Mouse (Mus musculus) olfactory bulb, adult 2 months (tissue): ENCODE data around the gene Pald1.

Source experiments
- CTCF ChIP-seq: fragments of 200-500 bp; IDR thresholded peaks from 2 replicates; pipeline ENCODE4 v1.5.1; 2012; ENCODE audit warnings: low read depth, mild to moderate bottlenecking, low read length, moderate library complexity; ENCODE audit not compliant: insufficient read depth
- POLR2A ChIP-seq: fragments of 200-500 bp; IDR thresholded peaks from 2 replicates; pipeline ENCODE4 v1.6.1; 2012; ENCODE audit warnings: mild to moderate bottlenecking, low read depth, low read length, moderate library complexity; ENCODE audit not compliant: insufficient read depth

DNA sequence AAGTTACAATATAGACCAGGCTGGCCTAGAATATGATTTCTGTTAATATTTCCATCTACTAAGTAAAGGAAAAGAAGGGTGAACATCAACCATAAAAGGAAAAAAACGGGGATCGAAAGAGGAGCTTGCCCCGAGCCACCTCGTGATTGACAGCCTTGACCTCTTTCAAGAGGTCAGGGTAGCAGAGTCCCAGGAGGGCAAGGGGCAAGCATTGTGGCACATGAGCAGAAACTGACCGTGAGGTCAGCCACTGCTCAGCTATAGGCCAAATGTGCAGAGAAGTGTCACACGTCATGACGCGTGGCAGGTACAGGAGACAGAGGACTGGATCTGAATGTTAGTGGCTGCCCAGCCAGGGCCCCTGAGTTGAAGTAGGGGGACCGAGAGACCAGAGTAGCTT is 43.1 kb downstream of the Pald1 start:
- TF ChIP-seq POLR2A: no peak
- TF ChIP-seq CTCF: no peak
